Mouse (Mus musculus) intestine, embryonic 16.5 days (tissue): ENCODE measurements at regions not wholly inside any gene's neighbourhood (a gene's known extent, or its start where the extent isn't known, plus 50 kb on each side); places are given as distances from the start of the nearest gene placed in this dataset.

Experiments
- ATAC-seq: fragments of 200-750 bp; cut with Nextera tagmentation; 2 replicates; pipeline ENCODE4 v1.8.0; 2017; ENCODE audit warnings: moderate TSS enrichment, moderate library complexity
- H3K27ac ChIP-seq: fragments of 300-500 bp; sonication (generic); 2 replicates; pipeline ENCODE4 v1.5.1; 2014; ENCODE audit warnings: mild to moderate bottlenecking, low read length
- H3K27me3 ChIP-seq: fragments of 300-500 bp; sonication (generic); replicated peaks from 2 replicates; pipeline ENCODE4 v1.6.1; 2014; ENCODE audit warnings: low read length, control low read depth, mixed read lengths; ENCODE audit not compliant: control insufficient read depth, insufficient read depth
- H3K36me3 ChIP-seq: fragments of 300-500 bp; sonication (generic); 2 replicates; pipeline ENCODE4 v1.6.1; 2014; ENCODE audit warnings: low read length, control low read depth; ENCODE audit not compliant: control insufficient read depth, insufficient read depth
- H3K4me1 ChIP-seq: fragments of 300-500 bp; sonication (generic); 2 replicates; pipeline ENCODE4 v1.6.1; 2014; ENCODE audit warnings: low read length, control low read depth, mixed read lengths; ENCODE audit not compliant: control insufficient read depth, insufficient read depth
- H3K4me2 ChIP-seq: fragments of 300-500 bp; sonication (generic); 2 replicates; pipeline ENCODE4 v1.6.1; 2014; ENCODE audit warnings: low read depth, low read length, control low read depth
- H3K4me3 ChIP-seq: fragments of 300-500 bp; sonication (generic); 2 replicates; pipeline ENCODE4 v1.5.1; 2014; ENCODE audit warnings: mild to moderate bottlenecking, low read length
- H3K9ac ChIP-seq: fragments of 300-500 bp; sonication (generic); 2 replicates; pipeline ENCODE4 v1.6.1; 2014; ENCODE audit warnings: low read depth, low read length
- H3K9me3 ChIP-seq: fragments of 300-500 bp; sonication (generic); 2 replicates; pipeline ENCODE4 v1.6.1; 2016; ENCODE audit warnings: low read length, control low read depth; ENCODE audit not compliant: control insufficient read depth
- WGBS: fragments of 180-500 bp; shearing (Covaris S2); extraction: QIAGEN DNeasy Blood & Tissue Kit; methylation state at CpG from one replicate; pipeline ENCODE4 v1.1.7; 2014; 5-methylcytosine and 5-hydroxymethylcytosine counted together

- Histone ChIP-seq H3K4me3 (no peak overlapping the region), H3K27me3 (no peaks in the 10 kb centered on the region), H3K4me2 (no peak overlapping the region), H3K4me1 (no peaks in the 10 kb centered on the region), H3K27ac (no peak overlapping the region), H3K9ac (no peak overlapping the region), H3K9me3 (no peaks in the 10 kb centered on the region), H3K36me3 (no peaks in the 10 kb centered on the region)
- 45% methylated on average over 3 of the region's 3 CpGs for WGBS
- no peak for ATAC-seq
Measured at GRCm38 (mm10) chr6:50038369-50038768, 71.7 kb upstream of the Mpp6 start.

DNA sequence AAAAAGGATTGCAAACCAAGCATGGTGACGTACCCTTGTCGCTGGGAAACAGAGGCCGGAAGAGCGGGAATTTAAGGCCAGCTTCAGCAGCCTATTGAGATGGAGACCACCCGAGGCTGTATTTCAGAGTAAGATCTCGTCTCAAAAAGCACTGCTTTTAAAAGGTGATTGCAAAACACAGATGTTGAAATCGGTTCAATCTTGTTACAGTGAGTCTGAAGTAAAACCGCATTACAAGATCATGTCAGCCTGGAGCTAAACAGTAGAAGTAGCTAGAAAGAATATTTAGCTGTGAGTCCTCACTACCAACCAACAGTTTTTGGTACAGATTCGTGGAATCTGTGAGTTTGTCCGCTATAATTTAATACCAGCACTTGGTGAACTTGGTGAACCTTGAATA lies 69.0 kb upstream of the Mpp6 start:
- H3K4me3 ChIP-seq: no peak overlapping the region
- H3K9ac ChIP-seq: no peak overlapping the region
- H3K9me3 ChIP-seq: no peaks in the 10 kb centered on the region
- no peaks in the 10 kb centered on the region for H3K27me3 ChIP-seq
- WGBS: 81% methylated on average over 10 of the region's 10 CpGs
- H3K27ac ChIP-seq: no peak overlapping the region
- no peaks in the 10 kb centered on the region for H3K36me3 ChIP-seq
- no peak for ATAC-seq
- no peaks in the 10 kb centered on the region for H3K4me1 ChIP-seq
- H3K4me2 ChIP-seq: no peak overlapping the region

- H3K9ac ChIP-seq: no peak overlapping the region
- 32% methylated on average over 3 of the region's 3 CpGs for WGBS
- no peak for ATAC-seq
Measured at GRCm38 (mm10) chr6:50042127-50042526, 67.9 kb upstream of the Mpp6 start.

GRCm38 (mm10) chr6:50044165-50044564 lies 65.9 kb upstream of the Mpp6 start:
- Histone ChIP-seq H3K36me3 (no peaks in the 10 kb centered on the region), H3K9me3 (no peaks in the 10 kb centered on the region), H3K4me1 (no peaks in the 10 kb centered on the region), H3K27ac (no peak overlapping the region), H3K9ac (no peak overlapping the region), H3K27me3 (no peaks in the 10 kb centered on the region), H3K4me3 (no peak overlapping the region), H3K4me2 (no peak overlapping the region)
- 87% methylated on average over 1 of the region's 1 CpGs for WGBS
- ATAC-seq: no peak

More at GRCm38 (mm10) chr6:50042127-50042526, 67.9 kb upstream of the Mpp6 start:
- Histone ChIP-seq H3K36me3 (no peaks in the 10 kb centered on the region), H3K27ac (no peak overlapping the region), H3K4me2 (no peak overlapping the region), H3K9me3 (no peaks in the 10 kb centered on the region), H3K27me3 (no peaks in the 10 kb centered on the region), H3K4me3 (no peak overlapping the region), H3K4me1 (no peaks in the 10 kb centered on the region)

GRCm38 (mm10) chr6:50046721-50047120 lies 63.3 kb upstream of the Mpp6 start:
- H3K9me3 ChIP-seq: no peaks in the 10 kb centered on the region
- WGBS: 45% methylated on average over 5 of the region's 5 CpGs
- ATAC-seq: no peak
- no peak overlapping the region for H3K4me3 ChIP-seq
- H3K4me2 ChIP-seq: no peak overlapping the region
- H3K36me3 ChIP-seq: no peaks in the 10 kb centered on the region
- no peaks in the 10 kb centered on the region for H3K4me1 ChIP-seq
- H3K9ac ChIP-seq: no peak overlapping the region
- H3K27me3 ChIP-seq: no peaks in the 10 kb centered on the region
- H3K27ac ChIP-seq: no peak overlapping the region

DNA sequence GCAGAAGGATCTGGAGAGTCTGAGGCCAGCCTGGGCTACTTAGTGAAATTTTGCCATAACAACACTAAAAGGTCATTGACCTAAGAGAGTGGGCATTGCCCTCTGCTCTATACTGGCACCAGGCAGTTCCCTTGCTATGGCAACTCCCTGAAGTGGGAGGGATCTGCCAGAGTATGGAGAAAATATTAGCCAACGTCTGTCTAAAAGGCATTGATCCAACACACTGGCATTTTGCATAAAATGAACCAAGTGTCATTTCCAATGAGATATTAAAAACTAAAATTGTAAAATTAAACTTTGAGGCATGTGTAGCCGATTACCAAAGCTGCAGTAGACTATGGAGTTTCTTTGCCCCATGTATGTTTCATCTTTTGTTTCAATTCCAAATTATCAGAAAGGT lies 57.6 kb upstream of the Mpp6 start:
- ATAC-seq: no peak
- Histone ChIP-seq H3K4me3 (no peak overlapping the region), H3K36me3 (no peaks in the 10 kb centered on the region), H3K27ac (no peak overlapping the region), H3K9ac (no peak overlapping the region), H3K4me2 (no peak overlapping the region), H3K27me3 (no peaks in the 10 kb centered on the region), H3K9me3 (no peaks in the 10 kb centered on the region), H3K4me1 (no peaks in the 10 kb centered on the region)
- WGBS: 82% methylated on average over 2 of the region's 2 CpGs

- no peak overlapping the region for H3K27ac ChIP-seq
- H3K9me3 ChIP-seq: no peaks in the 10 kb centered on the region
- H3K4me2 ChIP-seq: no peak overlapping the region
- H3K4me1 ChIP-seq: no peaks in the 10 kb centered on the region
- 54% methylated on average over 2 of the region's 2 CpGs for WGBS
- no peak overlapping the region for H3K4me3 ChIP-seq
- no peak overlapping the region for H3K9ac ChIP-seq
- no peak for ATAC-seq
- no peaks in the 10 kb centered on the region for H3K36me3 ChIP-seq
- H3K27me3 ChIP-seq: no peaks in the 10 kb centered on the region
Measured at GRCm38 (mm10) chr6:50053086-50053485, 57.0 kb upstream of the Mpp6 start.

DNA sequence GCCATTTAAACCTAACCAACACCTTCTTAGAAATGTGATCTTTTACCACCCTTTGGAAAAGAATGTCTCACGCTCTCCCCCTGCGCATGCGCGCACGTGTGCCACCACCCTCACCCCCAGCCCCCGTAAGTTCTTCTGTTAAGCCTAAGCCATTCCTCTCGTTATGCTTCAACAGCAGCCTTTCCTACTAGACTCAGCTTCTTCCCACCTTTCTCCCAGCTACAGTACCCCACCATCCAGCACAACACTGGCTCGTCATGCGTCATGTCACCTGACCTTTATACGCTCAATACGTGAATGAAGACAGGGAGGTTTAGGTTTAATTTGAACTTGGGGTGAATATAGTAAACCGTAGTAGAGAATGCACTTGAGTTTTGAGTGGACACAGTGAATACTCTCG lies 55.8 kb upstream of the Mpp6 start:
- H3K9ac ChIP-seq: no peak overlapping the region
- no peak overlapping the region for H3K27ac ChIP-seq
- H3K4me2 ChIP-seq: no peak overlapping the region
- H3K36me3 ChIP-seq: no peaks in the 10 kb centered on the region
- no peak overlapping the region for H3K4me3 ChIP-seq
- H3K9me3 ChIP-seq: no peaks in the 10 kb centered on the region
- H3K4me1 ChIP-seq: no peaks in the 10 kb centered on the region
- H3K27me3 ChIP-seq: no peaks in the 10 kb centered on the region
- no peak for ATAC-seq
- 86% methylated on average over 13 of the region's 13 CpGs for WGBS

GRCm38 (mm10) chr6:50058596-50058995 lies 51.4 kb upstream of the Mpp6 start:
- no peaks in the 10 kb centered on the region for H3K27me3 ChIP-seq
- no peak overlapping the region for H3K27ac ChIP-seq
- no peak overlapping the region for H3K4me3 ChIP-seq
- H3K9me3 ChIP-seq: no peaks in the 10 kb centered on the region
- 90% methylated on average over 11 of the region's 11 CpGs for WGBS
- no peaks in the 10 kb centered on the region for H3K36me3 ChIP-seq
- no peak for ATAC-seq
- H3K9ac ChIP-seq: no peak overlapping the region
- no peaks in the 10 kb centered on the region for H3K4me1 ChIP-seq
- no peak overlapping the region for H3K4me2 ChIP-seq

DNA sequence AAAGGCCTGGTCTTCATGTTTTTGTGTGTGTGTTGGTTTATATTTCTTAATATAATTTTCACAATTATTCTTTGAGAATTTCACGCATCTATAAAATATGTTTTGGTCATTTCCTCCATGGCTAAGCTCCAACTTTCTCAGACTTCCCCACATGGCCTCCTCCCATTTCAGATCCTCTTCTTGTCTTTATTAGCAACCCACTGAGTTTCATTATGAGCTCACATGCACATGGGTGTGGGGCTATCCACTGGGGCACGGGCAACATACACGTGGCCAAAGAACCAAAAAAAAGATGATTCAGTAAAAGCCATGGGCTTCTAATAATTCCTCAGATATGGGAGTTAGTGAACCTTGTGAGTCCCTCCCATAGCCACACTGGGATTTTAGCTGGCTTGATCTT lies 50.1 kb upstream of the Mpp6 start:
- no peaks in the 10 kb centered on the region for H3K36me3 ChIP-seq
- H3K4me3 ChIP-seq: no peak overlapping the region
- WGBS: 92% methylated on average over 3 of the region's 3 CpGs
- H3K27me3 ChIP-seq: no peaks in the 10 kb centered on the region
- H3K27ac ChIP-seq: no peak overlapping the region
- no peak overlapping the region for H3K4me2 ChIP-seq
- ATAC-seq: no peak
- H3K4me1 ChIP-seq: no peaks in the 10 kb centered on the region
- no peak overlapping the region for H3K9ac ChIP-seq
- no peaks in the 10 kb centered on the region for H3K9me3 ChIP-seq
